Mouse (Mus musculus): ENCODE results near the gene Orm1.
"Not testable (repeated sequence)": the region's sequence is repeated elsewhere in the genome, so short reads cannot be mapped to it uniquely, and the experiment has no call there.

Gene Orm1

GRCm38 (mm10) chr4:63344295-63344694 lies at the start of gene Orm1:
Gene Orm1, plus strand, starts transcription at chr4:63344560.
- peak; percentile 93 for DNase-seq (ENCODE audit: extremely low read depth, low read depth, low spot score)

- DNase-seq (ENCODE audit: extremely low read depth, low read depth, low spot score), result no peak
Measured at GRCm38 (mm10) chr4:63295641-63296040, 48.7 kb upstream of the Orm1 start.

- DNase-seq (ENCODE audit: extremely low read depth, low read depth, low spot score), result no peak
Measured at GRCm38 (mm10) chr4:63296263-63296662, 48.1 kb upstream of the Orm1 start.

GRCm38 (mm10) chr4:63296876-63297275 lies 47.5 kb upstream of the Orm1 start:
- DNase-seq (ENCODE audit: extremely low read depth, low read depth, low spot score), result no peak

- no peak for DNase-seq (ENCODE audit: extremely low read depth, low read depth, low spot score)
Measured at GRCm38 (mm10) chr4:63298191-63298590, 46.2 kb upstream of the Orm1 start.

GRCm38 (mm10) chr4:63302641-63303040 lies 41.7 kb upstream of the Orm1 start:
- no peak for DNase-seq (ENCODE audit: extremely low read depth, low read depth, low spot score)

GRCm38 (mm10) chr4:63307175-63308062 lies 36.9 kb upstream of the Orm1 start:
- no peak for DNase-seq (ENCODE audit: extremely low read depth, low read depth, low spot score)

- no peak for DNase-seq (ENCODE audit: extremely low read depth, low read depth, low spot score)
Measured at GRCm38 (mm10) chr4:63308316-63308715, 36.0 kb upstream of the Orm1 start.

- no peak for DNase-seq (ENCODE audit: extremely low read depth, low read depth, low spot score)
Measured at GRCm38 (mm10) chr4:63310247-63310855, 34.0 kb upstream of the Orm1 start.

GRCm38 (mm10) chr4:63311426-63311825 lies 32.9 kb upstream of the Orm1 start:
- DNase-seq (ENCODE audit: extremely low read depth, low read depth, low spot score), result no peak

GRCm38 (mm10) chr4:63314063-63314462 lies 30.3 kb upstream of the Orm1 start:
- no peak for DNase-seq (ENCODE audit: extremely low read depth, low read depth, low spot score)

- no peak for DNase-seq (ENCODE audit: extremely low read depth, low read depth, low spot score)
Measured at GRCm38 (mm10) chr4:63316076-63316746, 28.1 kb upstream of the Orm1 start.

- not testable (repeated sequence) for DNase-seq (ENCODE audit: extremely low read depth, low read depth, low spot score)
Measured at GRCm38 (mm10) chr4:63319566-63319965, 24.8 kb upstream of the Orm1 start.

- no peak for DNase-seq (ENCODE audit: extremely low read depth, low read depth, low spot score)
Measured at GRCm38 (mm10) chr4:63323275-63323815, 21.0 kb upstream of the Orm1 start.

- DNase-seq (ENCODE audit: extremely low read depth, low read depth, low spot score), result no peak
Measured at GRCm38 (mm10) chr4:63333403-63333802, 11.0 kb upstream of the Orm1 start.

GRCm38 (mm10) chr4:63338414-63339076 lies 5.8 kb upstream of the Orm1 start:
- no peak for DNase-seq (ENCODE audit: extremely low read depth, low read depth, low spot score)

GRCm38 (mm10) chr4:63342491-63342890 lies 1.9 kb upstream of the Orm1 start:
- DNase-seq (ENCODE audit: extremely low read depth, low read depth, low spot score), result peak; percentile 84

- no peak for DNase-seq (ENCODE audit: extremely low read depth, low read depth, low spot score)
Measured at GRCm38 (mm10) chr4:63343608-63344007, 752 bp upstream of the Orm1 start.

GRCm38 (mm10) chr4:63345261-63345660 lies 901 bp downstream of the Orm1 start:
- DNase-seq (ENCODE audit: extremely low read depth, low read depth, low spot score), result no peak

GRCm38 (mm10) chr4:63346659-63347058 lies 2.3 kb downstream of the Orm1 start:
- DNase-seq (ENCODE audit: extremely low read depth, low read depth, low spot score), result no peak

GRCm38 (mm10) chr4:63348524-63348923 lies 4.2 kb downstream of the Orm1 start:
- DNase-seq (ENCODE audit: extremely low read depth, low read depth, low spot score), result no peak

All from fat pad, adult 2 months (tissue).